Mouse (Mus musculus) spleen, adult 2 months (tissue): Measurements from ENCODE around the gene Lpp.

Experiments used
- CTCF ChIP-seq: fragments of 200-500 bp; IDR thresholded peaks from 2 replicates; pipeline ENCODE4 v1.5.1; 2011; ENCODE audit warnings: mild to moderate bottlenecking, inconsistent platforms; ENCODE audit not compliant: insufficient read depth, insufficient read length, insufficient replicate concordance; ENCODE audit errors: extremely low read depth
- POLR2A ChIP-seq: fragments of 200-500 bp; IDR thresholded peaks from 2 replicates; pipeline ENCODE4 v1.6.1; 2011; ENCODE audit warnings: low read depth, low read length, inconsistent platforms

DNA sequence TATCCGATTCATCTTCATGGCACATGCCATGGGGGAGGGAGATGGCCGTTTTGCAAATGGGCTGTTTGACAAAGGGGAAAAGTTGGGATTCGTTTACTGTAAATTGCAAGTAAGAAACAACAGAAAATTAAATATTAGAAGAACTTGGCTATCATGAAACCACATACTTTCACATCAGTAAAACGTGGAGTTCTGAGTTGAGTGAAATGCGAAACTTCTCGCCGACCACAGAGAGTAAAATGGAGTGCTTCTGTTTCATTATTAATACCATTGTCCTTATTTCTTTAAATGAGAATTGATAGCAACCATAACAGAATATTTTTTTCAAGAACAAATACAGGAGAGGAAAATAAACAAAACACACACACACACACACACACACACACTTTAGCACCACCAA is 133.9 kb downstream of the Lpp start:
- TF ChIP-seq CTCF (no peak), POLR2A (no peak)
